Mouse (Mus musculus) heart, postnatal 25 days (tissue): Measurements from ENCODE around the gene Tmem125. TPM values are rescaled to one million over a fixed set of nuclear protein-coding genes. Genes with fewer than 3 reads are reported as not detected.
"Not testable (repeated sequence)": the region's sequence is repeated elsewhere in the genome, so short reads cannot be mapped to it uniquely, and the experiment has no call there.

Experiments used
- DNase-seq: peaks from one replicate; pipeline ENCODE4 v3.0.0; 2022; ENCODE audit warnings: low spot score
- intact Hi-C: fragments of 180-260 bp; cut with DNase I; formaldehyde crosslinking; loops from one replicate; pipeline ENCODE4 v1.15.1; 2025
- total RNA-seq, 2 experiments: library from RNA; stranded (reverse); gene quantifications; 2 replicates each; pipeline ENCODE4 v1.2.3; 2021

Tmem125 gene
- total RNA-seq, 2 experiments from 2014 or later: 0.17 TPM; not detected in 1

DNA sequence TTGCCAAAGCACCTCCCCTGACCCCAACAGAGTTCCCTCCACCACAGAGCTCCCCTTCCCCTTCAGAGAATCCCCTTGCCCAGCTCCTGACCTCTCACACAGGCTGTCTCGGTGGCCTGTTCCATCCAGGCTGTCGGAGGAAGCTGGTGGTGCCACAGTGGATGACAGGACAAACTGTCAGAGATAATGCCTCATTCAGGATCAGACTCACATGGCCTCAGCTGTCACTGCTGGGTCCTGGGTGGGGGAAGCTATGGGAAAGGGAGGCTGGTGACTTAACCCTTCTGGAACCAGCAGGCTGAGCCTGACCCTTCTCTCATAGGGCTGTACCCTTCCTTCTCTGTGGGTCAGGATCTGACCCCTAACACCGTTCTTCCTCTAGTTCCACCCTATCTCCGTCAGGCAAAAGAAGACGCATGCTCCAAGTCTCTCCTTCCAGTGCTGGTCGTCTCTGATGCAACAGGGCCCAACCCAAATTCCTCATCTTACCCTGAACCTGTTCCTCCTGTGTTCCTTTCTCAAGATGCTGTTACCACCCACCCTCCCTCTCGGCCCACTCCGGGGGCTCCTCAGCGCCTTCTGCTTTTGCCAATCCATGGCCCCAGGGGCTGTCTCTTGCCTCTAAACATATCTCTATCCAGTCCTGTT, 1.2 kb downstream of the Tmem125 start:
- intact Hi-C loops: no loop called here
- DNase-seq: no peak

GRCm38 (mm10) chr4:118539904-118540303, 3.9 kb downstream of the Tmem125 start:
- no peak for DNase-seq
- intact Hi-C loops: no loop called here

DNA sequence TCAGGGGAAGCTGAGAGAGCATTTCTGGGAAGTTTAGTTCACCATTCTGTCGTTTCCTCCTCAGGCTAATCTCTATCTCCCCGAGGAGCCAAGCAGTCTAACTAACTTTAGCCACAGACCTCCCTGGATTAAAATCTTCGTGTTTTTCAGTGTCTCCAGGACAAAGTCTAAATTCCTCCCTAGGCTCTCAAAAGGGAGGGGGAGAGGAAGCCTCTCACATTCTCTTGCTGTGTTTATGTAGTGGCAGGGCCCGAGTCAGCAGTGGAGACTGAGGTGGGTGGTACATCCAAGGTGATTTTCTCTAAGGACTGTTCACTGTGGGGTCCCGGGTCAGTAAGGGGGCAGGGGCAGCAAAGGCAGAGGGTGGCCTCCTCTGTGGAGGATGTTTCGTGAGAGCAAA, 6.0 kb downstream of the Tmem125 start:
- intact Hi-C loops: no loop called here
- no peak for DNase-seq

DNA sequence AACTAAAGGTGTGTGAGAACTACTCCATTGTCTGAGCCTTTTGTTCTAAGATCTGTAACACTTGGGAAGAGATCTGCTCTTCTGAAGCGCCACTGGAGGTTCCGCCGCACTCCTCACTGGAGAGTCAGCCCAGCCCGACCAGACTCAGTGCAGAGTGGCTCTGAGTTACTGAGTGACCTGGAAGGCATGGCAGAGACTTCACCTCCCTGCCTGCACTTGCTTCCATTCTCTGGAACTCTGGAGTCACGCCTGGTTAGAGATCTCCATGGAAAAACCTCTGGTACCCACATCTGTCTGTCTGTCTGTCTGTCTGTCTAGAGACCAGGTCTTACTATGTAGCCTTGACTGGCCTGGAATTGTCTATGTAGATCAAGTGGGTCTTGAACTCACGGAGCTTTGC, 8.2 kb downstream of the Tmem125 start:
- DNase-seq: no peak
- intact Hi-C loops: no loop called here

DNA sequence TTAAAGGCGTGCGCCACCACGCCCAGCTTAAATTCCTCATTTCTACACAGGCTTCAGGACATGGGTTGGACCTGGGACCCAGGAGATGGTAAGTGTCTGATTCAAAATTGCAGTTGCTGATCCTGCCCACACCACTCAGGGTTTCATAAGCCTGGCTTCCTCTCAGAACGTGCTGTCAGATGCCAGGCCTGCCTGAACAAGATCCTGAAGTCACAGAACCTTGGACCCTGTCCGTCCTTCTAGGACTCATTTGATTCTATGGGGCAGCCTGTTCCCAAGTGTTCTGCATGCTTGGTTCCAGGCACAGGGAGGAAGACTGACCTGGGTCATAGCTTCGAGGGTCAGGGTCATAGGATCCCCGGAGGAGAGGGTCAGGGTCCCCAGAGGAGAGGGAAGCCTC, 10.2 kb downstream of the Tmem125 start:
- no peak for DNase-seq
- intact Hi-C loops: no loop called here

- no peak for DNase-seq
- intact Hi-C loops: no loop called here
Observed at GRCm38 (mm10) chr4:118533156-118533555, 10.7 kb downstream of the Tmem125 start.

DNA sequence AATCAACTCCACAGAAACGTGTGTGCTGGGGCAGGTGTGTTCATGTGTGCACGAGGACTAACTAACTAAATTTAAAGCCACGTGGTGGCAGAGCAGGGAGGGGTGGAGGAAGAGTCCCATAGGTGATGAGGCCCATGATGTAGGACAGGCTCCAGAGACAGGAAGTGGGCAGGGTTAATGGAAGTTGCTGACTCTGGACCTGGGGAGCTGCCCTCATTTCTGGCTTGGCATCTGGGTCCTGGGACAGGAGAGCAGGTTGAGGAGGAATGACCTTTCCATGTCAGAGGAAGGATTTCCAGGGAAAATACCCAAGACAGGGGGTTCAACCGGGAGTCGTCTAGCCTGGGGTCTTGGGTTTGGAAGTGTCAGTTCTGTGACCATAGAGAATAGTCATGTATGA, 11.2 kb downstream of the Tmem125 start:
- DNase-seq: no peak

DNA sequence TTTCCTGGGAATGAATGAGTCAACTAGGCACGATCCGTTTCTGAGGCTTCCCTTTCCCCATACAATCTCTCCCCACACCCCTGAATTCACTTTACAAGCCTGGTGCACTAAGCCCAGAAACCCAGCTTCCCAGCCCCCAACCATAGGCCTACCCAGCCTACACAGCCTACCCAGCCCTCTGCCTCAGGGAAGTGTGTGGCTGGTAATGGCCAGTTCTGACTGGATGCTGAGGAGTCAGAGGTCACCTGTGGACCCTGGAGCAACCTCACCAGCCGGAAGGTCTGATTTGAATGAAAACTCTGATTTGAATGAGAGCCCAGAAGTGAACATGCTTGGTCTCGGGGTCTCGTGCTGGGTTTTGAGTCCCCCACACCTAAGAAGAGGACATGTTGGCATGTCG, 16.1 kb downstream of the Tmem125 start:
- intact Hi-C loops: no loop called here
- no peak for DNase-seq

More for the DNA sequence above, 11.2 kb downstream of the Tmem125 start:
- intact Hi-C loops: no loop called here

DNA sequence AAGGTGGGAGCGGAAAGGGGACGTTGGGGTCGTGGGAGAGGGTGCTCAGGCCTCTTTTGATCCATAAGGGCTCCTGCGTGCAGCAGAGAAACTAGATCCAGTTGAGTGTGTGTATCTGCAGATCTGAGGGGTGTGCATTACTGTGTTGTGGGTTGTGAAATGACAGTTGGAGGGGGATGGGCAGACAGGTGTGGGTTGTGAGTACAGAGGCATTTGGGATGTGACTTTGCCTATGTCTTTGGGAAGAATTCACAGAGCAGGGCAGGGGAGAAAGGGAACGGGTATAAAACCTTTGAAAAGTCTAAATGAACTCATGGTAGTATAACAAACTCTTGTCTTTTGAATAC, 16.5 kb downstream of the Tmem125 start:
- DNase-seq: no peak
- intact Hi-C loops: no loop called here

GRCm38 (mm10) chr4:118526408-118527334, 17.2 kb downstream of the Tmem125 start, which contains the start of gene 2610528J11Rik:
Gene 2610528J11Rik (plus strand): TSS chr4:118526999.
- no peak for DNase-seq
- intact Hi-C loops: no loop called here

DNA sequence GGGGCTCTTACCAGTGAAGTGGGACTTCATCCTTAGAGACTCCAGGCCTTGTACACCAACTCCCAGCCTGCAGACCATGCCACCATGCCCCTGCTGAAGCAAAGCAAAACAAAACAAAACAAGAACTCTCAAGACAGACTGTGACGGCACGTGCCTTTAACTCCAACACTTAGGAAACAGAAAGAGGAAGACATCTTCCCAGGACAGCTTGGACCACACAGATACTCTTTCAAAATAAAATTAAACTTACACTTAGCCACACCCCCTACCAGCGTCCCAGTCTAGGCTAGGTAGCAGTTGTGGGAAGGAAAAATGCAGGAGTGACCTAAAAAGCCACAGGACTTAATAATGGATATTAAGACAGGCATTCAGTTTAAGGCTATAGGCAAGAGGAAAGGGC, 18.1 kb downstream of the Tmem125 start:
- intact Hi-C loops: no loop called here
- DNase-seq: no peak

DNA sequence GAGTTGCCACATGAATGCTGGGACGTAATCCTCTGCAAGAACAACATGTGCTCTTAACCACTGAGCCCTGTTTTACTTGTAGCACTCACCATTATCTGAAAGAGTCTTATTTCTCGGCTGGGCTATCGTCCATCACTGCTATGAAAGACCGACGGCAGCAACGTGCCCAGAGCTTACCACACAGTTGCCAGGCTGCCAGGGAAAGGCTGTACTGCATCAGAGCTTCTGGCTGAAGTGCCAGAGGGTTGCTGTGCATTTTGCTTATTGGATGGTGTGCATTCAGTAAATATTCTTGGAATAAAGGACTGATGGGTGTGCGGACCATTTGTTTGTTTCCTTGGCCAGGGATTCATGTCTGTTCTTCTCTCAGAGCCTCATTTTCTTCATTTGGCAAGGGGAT, 19.9 kb downstream of the Tmem125 start:
- intact Hi-C loops: no loop called here
- no peak for DNase-seq

- DNase-seq: no peak
- intact Hi-C loops: no loop called here
Observed at GRCm38 (mm10) chr4:118522248-118522647, 21.6 kb downstream of the Tmem125 start.

- DNase-seq: no peak
- intact Hi-C loops: loop anchor here (2.0 to 5.0 kb wide), 4 partner anchors 36 to 91 kb away; partner anchors contain the start of gene Elovl1
Observed at GRCm38 (mm10) chr4:118518208-118518607, 25.6 kb downstream of the Tmem125 start.

DNA sequence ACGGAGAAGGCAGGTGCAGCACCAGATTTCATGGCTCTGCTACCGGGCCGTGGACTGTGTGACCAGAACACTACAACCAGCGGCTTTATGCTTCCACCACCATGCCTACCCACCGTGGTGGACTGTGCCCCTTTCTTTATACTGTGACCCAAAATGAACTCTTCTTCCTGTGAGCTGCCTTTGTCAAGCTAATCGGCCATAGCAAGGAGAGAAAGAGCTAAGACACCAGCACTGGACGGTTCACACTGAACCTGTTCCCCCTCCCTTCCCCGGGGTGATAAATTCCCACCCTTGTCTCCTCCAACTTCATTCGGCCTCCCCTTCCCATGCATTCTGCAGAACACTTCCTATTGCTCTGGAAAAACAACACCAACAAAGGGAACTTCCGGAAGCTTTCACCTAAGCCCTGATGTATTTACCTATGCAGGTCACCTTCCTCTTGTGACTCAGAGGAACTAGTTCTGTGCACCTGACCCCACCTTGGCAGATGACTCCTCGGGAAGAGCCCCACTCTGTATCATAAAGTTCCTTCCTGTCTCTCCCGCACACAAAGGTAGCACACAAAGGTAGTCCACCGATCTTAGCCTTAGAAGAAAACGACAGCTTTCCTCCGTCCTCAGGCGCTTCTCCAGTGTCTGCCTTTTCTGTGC, 26.2 kb downstream of the Tmem125 start:
- intact Hi-C loops: loop anchor here (2.0 to 5.0 kb wide), 4 partner anchors 35 to 90 kb away; partner anchors contain the start of gene Elovl1
- no peak for DNase-seq

GRCm38 (mm10) chr4:118516699-118517496, 26.9 kb downstream of the Tmem125 start:
- peak; percentile 24 for DNase-seq
- intact Hi-C loops: loop anchor here (5.0 kb wide), 3 partner anchors 35 to 90 kb away; partner anchors contain the start of gene Elovl1

DNA sequence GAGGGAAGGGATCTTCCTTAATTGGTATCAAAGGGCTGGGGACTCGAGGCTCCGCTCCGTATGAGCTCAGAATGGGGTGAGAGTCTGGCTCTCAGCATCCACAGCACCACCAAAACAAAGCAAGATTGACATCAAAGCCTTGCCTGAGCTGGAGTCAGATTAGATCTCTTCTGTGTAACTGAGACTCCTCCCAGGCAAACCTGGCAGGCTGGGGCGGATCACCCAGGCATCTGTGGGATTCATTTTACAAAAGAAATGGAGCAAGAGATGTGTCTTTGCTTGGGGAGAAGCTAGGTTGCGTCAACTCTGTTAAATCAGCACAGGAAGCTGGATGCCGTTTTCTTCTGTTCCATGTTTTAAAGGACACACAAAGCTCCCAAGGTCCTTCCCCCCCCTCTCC, 34.8 kb downstream of the Tmem125 start:
- intact Hi-C loops: no loop called here

DNA sequence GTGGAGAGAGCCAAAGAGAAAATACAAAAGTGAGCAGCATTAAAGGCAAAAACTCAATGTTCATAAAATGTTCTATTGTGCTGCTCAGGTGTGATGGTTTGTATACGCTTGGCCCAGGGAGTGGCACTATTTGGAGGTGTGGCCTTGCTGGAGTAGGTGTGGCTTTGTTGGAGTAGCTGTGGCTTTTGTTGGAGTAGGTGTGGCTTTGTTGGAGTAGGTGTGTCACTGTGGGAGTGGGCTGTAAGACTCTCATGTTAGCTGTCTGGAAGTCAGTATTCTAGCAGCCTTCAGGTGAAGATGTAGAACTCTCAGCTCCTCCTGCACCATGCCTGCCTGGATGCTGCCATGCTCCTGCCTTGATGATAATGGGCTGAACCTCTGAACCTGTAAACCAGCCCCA, 36.7 kb downstream of the Tmem125 start:
- DNase-seq, intact Hi-C loops: not testable (repeated sequence)

More for the DNA sequence above, 34.8 kb downstream of the Tmem125 start:
- peak; percentile 40 for DNase-seq

- DNase-seq: no peak
- intact Hi-C loops: no loop called here
Observed at GRCm38 (mm10) chr4:118505551-118505950, 38.3 kb downstream of the Tmem125 start.

GRCm38 (mm10) chr4:118500792-118501191, 43.1 kb downstream of the Tmem125 start:
- no peak for DNase-seq

More at GRCm38 (mm10) chr4:118500792-118501191, 43.1 kb downstream of the Tmem125 start:
- intact Hi-C loops: no loop called here
